Mouse (Mus musculus) heart, postnatal 0 days (tissue): ENCODE data around the gene Mapk1.

Experiments
- CTCF ChIP-seq: IDR thresholded peaks from 2 replicates; pipeline ENCODE4 v1.5.1; 2016; ENCODE audit warnings: antibody characterized with exemption, control low read depth, low read depth
- EP300 ChIP-seq: IDR thresholded peaks from 2 replicates; pipeline ENCODE4 v1.6.1; 2016; ENCODE audit warnings: antibody characterized with exemption, low read depth

DNA sequence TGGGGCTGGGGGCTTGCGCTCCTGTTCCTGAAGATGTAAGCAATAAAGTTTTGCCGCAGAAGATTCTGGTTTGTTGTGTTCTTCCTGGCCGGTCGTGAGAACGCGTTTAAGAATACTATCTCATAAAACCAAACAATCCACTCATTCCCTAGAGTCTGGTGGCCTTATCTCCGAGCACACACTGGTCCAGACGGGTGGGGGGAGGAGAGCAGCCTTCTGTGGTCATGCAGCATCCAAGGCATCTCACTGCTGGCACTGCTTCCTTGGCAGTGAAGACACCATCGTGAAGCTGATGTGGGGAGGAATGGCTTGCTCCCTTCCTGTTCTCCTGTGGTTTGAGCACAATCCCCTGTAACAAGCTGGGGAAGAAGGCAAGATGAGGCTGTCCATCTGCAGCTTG, 43.6 kb upstream of the Mapk1 start:
- TF ChIP-seq CTCF (no peak), EP300 (no peak)
